Mouse (Mus musculus) cortical plate, adult 2 months (tissue): ENCODE data around the gene Mapk10. TPM values are rescaled to one million over a fixed set of nuclear protein-coding genes. Genes with fewer than 3 reads are reported as not detected.
A peak's percentile ranks its signal among the peaks of the same experiment; 100 is the strongest.

Experiments
- H3K27ac ChIP-seq: fragments of 200-500 bp; 2 replicates; pipeline ENCODE4 v1.5.1; 2012; ENCODE audit warnings: low read length, control low read depth, inconsistent platforms; ENCODE audit not compliant: insufficient read depth
- H3K4me1 ChIP-seq: fragments of 200-500 bp; 2 replicates; pipeline ENCODE4 v1.6.1; 2011; ENCODE audit warnings: low read length; ENCODE audit not compliant: control insufficient read depth, insufficient read depth
- H3K4me3 ChIP-seq: fragments of 200-500 bp; 2 replicates; pipeline ENCODE4 v1.5.1; 2011; ENCODE audit warnings: mild to moderate bottlenecking, low read length, control low read depth; ENCODE audit not compliant: insufficient read depth
- CTCF ChIP-seq: fragments of 200-500 bp; IDR thresholded peaks from 2 replicates; pipeline ENCODE4 v1.5.1; 2011; ENCODE audit warnings: mild to moderate bottlenecking, control low read depth, low read length; ENCODE audit not compliant: insufficient read depth; ENCODE audit errors: extremely low read depth
- POLR2A ChIP-seq: fragments of 200-500 bp; IDR thresholded peaks from 2 replicates; pipeline ENCODE4 v1.6.1; 2011; ENCODE audit warnings: mild to moderate bottlenecking, low read length, control low read depth; ENCODE audit not compliant: insufficient read depth; ENCODE audit errors: extremely low read depth
- polyA plus RNA-seq: library from polyadenylated mRNA; depleted of rRNA; stranded (reverse); fragments of >200 nt; gene quantifications from 2 replicates; pipeline ENCODE4 v1.2.3, GENCODE M21; 2012; rRNA removed

The Mapk10 gene
- polyA plus RNA-seq = 199 and 210 TPM in 2 replicates

- peaks cover 6% of the 10 kb centered on the region for H3K4me1 ChIP-seq
- H3K27ac ChIP-seq = peak within 1 kb of the TSS; percentile 80
- TF ChIP-seq CTCF = no peak
- peak; percentile 100 for TF ChIP-seq POLR2A
- peak within 1 kb of the TSS; percentile 91 for H3K4me3 ChIP-seq
Measured at GRCm38 (mm10) chr5:103211101-103211848, at the start of gene Mapk10. Gene Mapk10, minus strand, starts transcription at chr5:103211334.

- H3K4me1 ChIP-seq = peaks cover 2% of the 10 kb centered on the region; the same call in 1 of the 2 replicates
- no peak overlapping the region for H3K4me3 ChIP-seq
- TF ChIP-seq CTCF (no peak), POLR2A (no peak)
- no peak overlapping the region for H3K27ac ChIP-seq
Measured at GRCm38 (mm10) chr5:103256144-103256543, 45.0 kb upstream of the Mapk10 start.

- TF ChIP-seq CTCF (no peak), POLR2A (no peak)
- Histone ChIP-seq H3K4me3 (no peak overlapping the region), H3K4me1 (no peaks in the 10 kb centered on the region), H3K27ac (no peak overlapping the region)
Measured at GRCm38 (mm10) chr5:103242430-103242829, 31.3 kb upstream of the Mapk10 start.

GRCm38 (mm10) chr5:103231822-103232221, 20.7 kb upstream of the Mapk10 start:
- H3K4me3 ChIP-seq = no peak overlapping the region
- no peak overlapping the region for H3K27ac ChIP-seq
- no peak for TF ChIP-seq POLR2A
- H3K4me1 ChIP-seq = no peaks in the 10 kb centered on the region

GRCm38 (mm10) chr5:103230334-103230733, 19.2 kb upstream of the Mapk10 start:
- no peak overlapping the region for H3K4me3 ChIP-seq
- no peaks in the 10 kb centered on the region for H3K4me1 ChIP-seq
- no peak for TF ChIP-seq POLR2A
- H3K27ac ChIP-seq = no peak overlapping the region

- H3K4me1 ChIP-seq = no peaks in the 10 kb centered on the region
- no peak for TF ChIP-seq CTCF
- TF ChIP-seq POLR2A = no peak
- no peak overlapping the region for H3K4me3 ChIP-seq
- no peak overlapping the region for H3K27ac ChIP-seq
Measured at GRCm38 (mm10) chr5:103229321-103229720, 18.2 kb upstream of the Mapk10 start.

- Histone ChIP-seq H3K27ac (no peak overlapping the region), H3K4me3 (no peak overlapping the region), H3K4me1 (no peaks in the 10 kb centered on the region)
- TF ChIP-seq POLR2A (no peak), CTCF (no peak)
Measured at GRCm38 (mm10) chr5:103221997-103222396, 10.9 kb upstream of the Mapk10 start.

- TF ChIP-seq POLR2A = no peak
- TF ChIP-seq CTCF = no peak
Measured at GRCm38 (mm10) chr5:103210644-103211043, 490 bp downstream of the Mapk10 start.

GRCm38 (mm10) chr5:103210018-103210417, 1.1 kb downstream of the Mapk10 start:
- peak overlapping the region; percentile 91 for H3K4me3 ChIP-seq
- TF ChIP-seq CTCF = no peak
- no peak for TF ChIP-seq POLR2A
- peak overlapping the region; percentile 80 for H3K27ac ChIP-seq
- peaks cover 7% of the 10 kb centered on the region for H3K4me1 ChIP-seq

More at GRCm38 (mm10) chr5:103210644-103211043, 490 bp downstream of the Mapk10 start:
- peak overlapping the region; percentile 80 for H3K27ac ChIP-seq
- H3K4me1 ChIP-seq = peaks cover 7% of the 10 kb centered on the region
- H3K4me3 ChIP-seq = peak overlapping the region; percentile 91

GRCm38 (mm10) chr5:103209486-103209885, 1.6 kb downstream of the Mapk10 start:
- Histone ChIP-seq H3K4me1 (peaks cover 8% of the 10 kb centered on the region), H3K27ac (peak overlapping the region; percentile 68), H3K4me3 (peak overlapping the region; percentile 91)
- TF ChIP-seq POLR2A (0 out of 2 replicates have a peak, but pooled peaks have one; percentile 6), CTCF (no peak)
